Mouse (Mus musculus): ENCODE measurements around the gene Olfr1336. TPM values are rescaled to one million over a fixed set of nuclear protein-coding genes. Genes with fewer than 3 reads are reported as not detected.
A peak's percentile ranks its signal among the peaks of the same experiment; 100 is the strongest.
"Not testable (repeated sequence)": the region's sequence is repeated elsewhere in the genome, so short reads cannot be mapped to it uniquely, and the experiment has no call there.

Olfr1336 gene
- polyA plus RNA-seq (2017; shearing (Covaris generic)), result under 1 TPM in 1 of 2 experiments, not detected in 1; 0.05 TPM

DNA sequence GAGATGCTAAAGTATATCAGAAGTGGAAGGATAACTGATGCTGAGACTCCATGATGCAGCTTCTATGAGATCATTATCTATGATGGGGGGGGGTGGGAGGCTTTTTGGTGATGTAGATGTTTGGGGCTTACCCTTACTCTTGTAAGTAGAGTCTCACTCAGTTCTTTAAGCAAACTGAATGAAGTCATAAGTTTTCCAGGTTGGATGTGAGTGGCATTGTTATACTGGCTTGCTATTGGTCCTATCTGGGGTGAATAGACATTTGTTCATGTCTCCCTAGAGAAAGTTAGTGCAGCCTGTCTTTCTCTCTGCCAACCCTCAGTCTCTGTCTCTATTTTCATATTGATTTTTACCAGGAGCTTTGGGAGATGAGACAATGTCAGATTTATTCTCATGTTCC lies at the start of gene Olfr1336:
TSS of gene Olfr1336 (plus strand) at position 301 of the 400 bp plus-strand sequence.
- no peak for ATAC-seq

DNA sequence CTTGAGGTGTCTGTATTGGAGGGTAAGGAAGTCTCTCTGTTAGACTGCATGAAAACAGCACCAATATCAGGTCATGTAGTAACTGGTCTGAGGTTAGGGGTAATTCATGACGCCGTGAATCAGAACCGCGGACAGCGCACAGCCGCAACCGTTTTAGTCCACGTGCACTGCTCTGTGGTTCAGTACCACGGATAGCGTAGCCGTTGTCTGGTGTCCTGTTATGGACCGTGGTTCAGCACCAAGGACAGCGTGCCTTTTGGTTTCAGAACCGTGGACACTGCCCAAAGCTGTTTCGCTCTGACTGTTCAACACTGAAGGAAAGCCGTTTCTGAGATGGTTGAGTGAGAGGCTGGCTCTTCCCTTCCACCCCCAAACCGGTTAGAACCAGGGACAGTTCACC lies 45.9 kb upstream of the Olfr1336 start, which contains the start of gene Gm20715:
TSS of gene Gm20715 (plus strand) at position 235 of the 400 bp plus-strand sequence.
- peak; percentile 80 for ATAC-seq

DNA sequence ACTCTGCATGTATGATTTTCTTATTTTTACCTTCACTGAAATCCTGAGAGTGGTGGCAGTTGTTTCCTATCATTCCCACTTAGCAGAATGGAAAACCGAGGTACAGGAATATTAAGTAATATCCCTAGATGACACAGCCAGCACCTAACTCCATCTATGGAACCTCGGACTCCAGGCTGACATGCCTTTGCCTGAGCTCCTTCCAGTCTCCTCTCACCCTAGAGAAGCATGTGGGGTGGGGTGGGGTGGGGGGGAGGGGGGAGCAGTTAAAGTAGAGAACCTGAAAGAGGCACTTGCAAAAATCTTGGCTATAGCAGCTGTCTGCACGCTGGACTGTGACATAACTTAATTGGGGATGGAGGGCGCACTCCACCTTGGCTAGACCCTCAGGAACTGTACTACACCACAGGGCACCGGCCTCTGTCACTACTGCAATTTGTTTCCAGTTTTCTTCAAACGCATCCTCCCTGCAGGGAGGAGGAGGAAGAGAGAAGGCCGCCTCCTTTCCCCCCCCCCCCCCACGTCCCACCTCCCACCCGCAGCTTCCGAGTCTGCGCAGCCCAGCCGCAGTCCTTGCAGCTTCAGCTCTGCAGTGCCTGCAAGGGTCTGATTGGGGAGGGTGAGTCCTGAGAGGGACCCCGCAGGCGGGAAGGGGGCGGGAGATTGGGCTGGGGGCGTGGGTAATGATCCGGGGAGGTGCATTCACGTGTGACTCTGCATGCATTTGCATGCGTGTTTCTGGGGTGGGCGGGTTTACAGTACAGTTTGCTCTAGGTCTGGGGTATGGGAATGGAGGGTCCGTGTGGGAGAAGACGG lies 41.1 kb upstream of the Olfr1336 start:
- ATAC-seq, result no peak

DNA sequence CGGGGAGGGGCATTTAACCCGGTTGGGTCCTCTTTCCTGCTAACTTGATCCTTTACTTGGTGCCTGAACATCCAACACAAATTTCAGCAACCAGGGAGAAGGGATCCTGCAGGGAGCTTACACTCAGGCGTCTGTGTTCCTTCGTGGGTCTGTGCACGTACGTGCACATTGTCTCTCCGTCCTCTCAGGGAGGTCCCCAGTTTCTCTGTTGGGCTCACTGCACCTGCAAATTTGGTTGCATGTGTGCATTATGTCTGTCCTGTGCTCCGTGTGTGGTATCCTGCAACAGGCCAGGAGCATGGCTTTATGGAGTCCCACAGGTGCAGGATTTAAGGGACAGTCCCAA lies 40.6 kb upstream of the Olfr1336 start:
- no peak for ATAC-seq

DNA sequence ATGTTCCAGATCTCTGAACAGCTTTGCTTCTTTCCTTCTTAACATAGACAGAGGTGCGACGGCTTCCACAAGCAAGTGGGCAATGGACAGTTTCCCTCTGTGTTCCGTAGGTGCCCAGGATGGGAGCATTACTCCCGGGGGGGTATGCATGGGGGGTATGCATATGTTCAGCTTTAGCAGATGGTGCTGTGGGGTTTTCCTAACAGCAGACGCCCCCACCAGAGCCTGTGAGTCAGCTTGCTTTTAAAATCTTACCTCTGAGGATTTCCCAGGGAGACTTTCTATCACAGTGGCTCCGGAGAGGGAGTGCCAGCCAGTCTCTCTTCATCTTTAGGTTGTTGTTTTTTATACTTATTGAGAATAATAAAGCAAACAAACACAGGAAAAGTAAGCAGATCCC lies 36.1 kb upstream of the Olfr1336 start:
- no peak for ATAC-seq

DNA sequence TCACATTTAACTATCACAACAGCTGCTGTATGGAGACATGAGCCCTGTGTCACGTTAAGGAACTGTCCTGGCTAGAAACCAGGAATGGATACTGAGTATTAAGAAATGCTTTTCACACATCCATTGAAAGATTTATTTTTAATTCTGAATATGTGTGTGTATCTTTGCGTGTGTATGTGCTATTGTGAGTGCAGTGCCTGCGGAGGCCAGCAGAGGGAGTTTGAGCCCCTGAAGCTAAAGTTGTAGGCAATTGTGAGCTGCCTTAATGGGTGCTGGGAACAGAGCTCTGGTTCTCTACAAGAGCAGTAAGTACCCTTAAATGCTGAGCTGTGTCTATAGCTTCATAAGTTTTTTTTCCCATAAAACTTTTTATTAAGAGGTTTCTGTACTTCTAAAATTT lies 26.6 kb upstream of the Olfr1336 start:
- no peak for ATAC-seq

DNA sequence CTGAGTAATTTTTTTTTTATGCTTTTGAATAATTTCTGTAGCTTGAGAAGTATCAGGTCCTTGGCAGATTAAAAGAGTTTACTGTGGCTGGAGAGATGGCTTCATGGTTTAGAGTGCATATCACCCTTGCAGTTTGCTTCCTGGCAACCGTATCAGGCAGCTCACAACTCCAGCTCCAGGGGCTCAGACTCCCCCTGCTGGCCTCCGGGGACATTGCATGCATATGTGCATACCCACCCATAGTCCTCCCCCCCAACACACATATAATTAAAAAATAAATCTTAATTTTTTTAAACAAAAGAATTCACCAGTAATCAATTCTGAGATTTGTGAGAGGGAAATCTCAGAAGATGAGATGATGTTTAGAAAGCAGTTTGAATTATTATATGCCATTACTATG lies 25.6 kb upstream of the Olfr1336 start:
- peak; percentile 77 for ATAC-seq

DNA sequence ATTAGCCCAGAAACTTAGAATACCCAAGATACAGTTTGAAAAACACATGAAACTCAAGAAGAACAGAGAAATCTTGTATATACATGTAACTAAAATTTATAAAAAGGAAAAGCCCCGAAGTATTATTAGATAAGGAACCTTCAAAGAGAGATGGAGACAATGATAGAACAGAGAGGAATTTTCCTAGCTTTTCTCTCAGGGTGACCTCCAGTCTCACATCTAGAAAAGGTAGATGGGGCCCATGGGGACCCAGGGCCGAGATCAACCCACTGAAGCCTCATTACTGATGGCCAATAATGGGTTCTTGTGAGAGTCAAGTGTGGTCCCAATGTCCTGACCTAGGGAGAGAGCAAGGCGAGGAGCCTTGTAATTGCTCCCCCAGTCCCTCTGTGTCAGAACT lies 17.6 kb upstream of the Olfr1336 start, which contains the start of gene Olfr1344:
TSS of gene Olfr1344 (plus strand) at position 301 of the 400 bp plus-strand sequence.
- ATAC-seq, result no peak

DNA sequence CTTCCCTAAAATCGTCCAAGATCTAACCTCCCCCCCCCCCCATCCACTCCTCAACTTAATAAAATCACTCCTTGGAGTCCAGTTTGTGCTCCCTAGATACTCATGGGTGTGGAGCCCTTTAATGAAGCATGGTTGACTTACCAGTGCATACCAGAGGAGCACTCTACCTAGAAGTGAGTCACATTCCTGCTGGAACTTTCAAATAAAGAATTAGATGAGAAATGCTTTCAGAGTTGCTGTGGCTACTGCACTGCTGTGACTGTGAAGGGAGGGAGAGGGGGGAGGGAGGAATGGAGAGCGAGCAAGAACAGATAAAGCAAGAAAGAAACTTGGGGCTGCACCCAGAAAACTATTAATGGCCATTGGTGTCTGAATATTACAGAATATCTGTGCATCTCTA lies 14.8 kb upstream of the Olfr1336 start:
- no peak for ATAC-seq

DNA sequence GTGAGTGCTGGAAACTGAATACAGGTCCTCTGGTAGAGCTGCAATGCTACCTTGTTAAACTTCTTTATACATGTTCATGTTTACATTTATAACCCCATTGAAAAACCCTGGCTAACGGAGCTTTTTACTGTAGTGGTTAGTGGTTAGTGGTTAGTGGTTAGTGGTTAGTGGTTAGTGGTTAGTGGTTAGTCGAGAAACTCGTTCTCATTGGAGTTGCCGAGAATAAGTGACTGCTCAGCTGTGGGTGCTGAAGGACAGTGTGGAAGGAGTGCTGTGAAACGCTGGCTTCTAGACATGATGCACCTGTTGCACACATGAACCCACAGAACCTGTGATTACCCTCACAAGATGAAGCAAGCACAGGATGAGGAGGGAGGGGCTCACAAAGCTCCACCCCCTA lies 8.2 kb upstream of the Olfr1336 start:
- ATAC-seq, result no peak

DNA sequence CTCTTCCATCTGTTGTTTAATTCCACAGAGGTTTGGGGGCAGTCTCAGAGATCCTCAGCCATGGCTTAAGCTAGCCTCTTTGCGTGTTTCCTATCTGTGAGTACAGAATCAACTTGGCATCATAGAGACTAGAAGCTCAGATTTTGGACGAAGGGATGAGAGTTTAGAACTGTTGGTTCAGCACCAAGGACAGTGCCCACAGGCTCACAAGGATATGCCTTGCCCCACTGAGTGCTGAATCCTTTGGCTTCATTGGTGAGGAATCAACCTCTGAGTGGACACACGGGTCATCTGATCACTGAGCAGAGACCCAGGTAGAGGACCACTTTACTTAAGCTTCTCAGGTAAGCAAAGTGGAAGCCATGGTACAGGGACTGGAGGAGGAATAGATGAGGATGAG lies 431 bp downstream of the Olfr1336 start:
- ATAC-seq, result no peak

DNA sequence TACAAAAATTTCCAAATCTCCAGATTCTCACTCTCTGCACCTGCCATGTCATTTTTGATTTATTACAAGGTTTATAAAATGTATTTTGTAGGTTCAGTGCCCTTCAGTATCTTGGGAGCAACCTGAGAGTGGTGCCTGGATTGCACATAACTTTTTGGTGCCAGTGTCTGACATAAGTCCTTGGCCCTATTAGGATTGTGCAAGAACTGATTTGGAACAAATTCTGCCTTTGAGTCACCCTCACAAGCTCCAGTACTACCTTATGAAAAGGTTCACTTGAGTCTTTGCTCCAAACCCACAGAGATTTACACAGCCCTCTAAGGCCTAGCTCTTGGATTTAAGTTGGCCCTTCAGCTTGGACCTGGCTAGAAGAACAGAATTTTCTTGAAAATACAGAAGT lies 11.0 kb downstream of the Olfr1336 start, which contains the start of gene Olfr1346:
TSS of gene Olfr1346 (plus strand) at position 151 of the 400 bp plus-strand sequence.
- ATAC-seq, result no peak

DNA sequence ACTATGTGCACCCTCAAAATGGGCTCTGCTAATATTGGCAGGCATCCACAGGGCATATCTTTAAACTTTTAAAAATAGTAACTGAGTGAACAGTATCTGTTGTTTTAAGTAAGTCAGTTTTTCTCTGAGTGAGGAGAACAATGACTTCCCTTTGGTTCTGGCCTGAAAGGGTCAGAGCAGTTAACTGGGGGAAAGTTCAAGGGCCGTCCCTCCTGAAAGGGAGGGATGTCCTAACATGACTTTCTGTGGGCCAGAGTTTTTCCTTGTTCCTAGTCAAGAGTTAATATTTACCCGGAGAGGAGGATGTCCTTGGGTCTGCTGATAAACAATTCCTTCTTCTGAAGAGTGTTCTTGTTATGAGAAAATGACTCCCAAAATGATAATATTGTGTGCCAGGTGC lies 21.7 kb downstream of the Olfr1336 start:
- ATAC-seq, result not testable (repeated sequence)

DNA sequence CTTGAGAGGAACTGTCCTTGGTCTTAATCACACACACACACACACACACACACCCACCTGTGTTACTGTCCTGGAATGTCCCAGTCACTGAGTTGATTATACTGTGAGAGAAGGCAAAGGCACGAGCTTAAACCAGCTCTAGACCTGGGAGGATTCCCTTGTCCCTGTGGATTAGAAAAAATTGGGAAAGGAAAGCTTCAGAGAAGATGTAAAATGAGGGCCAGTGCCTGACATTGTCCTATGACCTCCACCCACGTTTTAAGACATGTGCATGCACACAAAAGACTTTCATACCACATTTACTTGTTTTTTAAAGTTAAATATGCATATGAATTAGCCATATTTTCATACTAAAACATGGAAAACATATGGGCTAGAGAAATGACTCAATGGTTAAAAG lies 30.9 kb downstream of the Olfr1336 start, which contains the start of gene Olfr5:
TSS of gene Olfr5 (minus strand) at position 101 of the 400 bp plus-strand sequence.
- no peak for ATAC-seq

DNA sequence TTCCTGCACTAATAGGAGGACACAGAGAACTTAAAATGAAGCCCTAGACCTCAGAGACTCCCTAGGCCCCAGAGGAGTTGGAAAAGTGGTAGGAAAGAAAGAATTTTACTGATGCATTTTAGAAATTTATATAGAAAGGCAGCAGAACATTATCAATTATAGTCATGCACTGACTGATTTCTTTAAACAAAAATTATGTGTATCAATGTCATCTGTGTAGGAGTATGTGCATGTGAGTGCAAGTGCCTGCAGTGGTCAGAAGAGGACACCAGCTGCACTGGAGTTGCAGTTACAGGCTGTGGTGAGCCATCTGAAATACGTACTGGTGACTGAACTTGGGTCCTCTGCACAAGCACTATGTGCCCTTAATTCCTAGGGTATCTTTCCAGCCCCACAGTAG lies 43.7 kb downstream of the Olfr1336 start, which contains the start of gene Olfr1347:
TSS of gene Olfr1347 (minus strand) at position 101 of the 400 bp plus-strand sequence.
- ATAC-seq, result no peak

DNA sequence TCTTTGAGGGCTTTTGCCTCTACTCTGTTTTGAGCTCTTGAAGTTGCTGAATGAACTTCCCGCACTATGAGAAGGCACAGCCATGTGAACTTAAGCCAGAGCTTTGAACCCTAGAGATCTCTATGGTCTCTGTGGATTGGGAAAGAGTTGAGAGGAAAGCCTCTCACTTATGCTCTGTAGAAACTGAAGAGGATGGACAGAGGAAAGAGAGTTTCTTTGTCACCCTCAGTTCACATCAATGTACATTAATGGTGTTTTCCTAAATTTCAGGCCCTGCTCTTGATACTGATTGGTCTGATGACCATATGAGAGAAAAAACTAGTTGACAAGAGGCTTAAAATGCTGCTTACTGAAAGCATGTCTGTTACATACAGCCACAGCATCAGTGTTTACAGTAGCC lies 52.7 kb downstream of the Olfr1336 start, which contains the start of gene Olfr1348:
TSS of gene Olfr1348 (minus strand) at position 101 of the 400 bp plus-strand sequence.
- ATAC-seq, result no peak

Other genes with a start within 250 kb of the Olfr1336 start
- not detected for gene Zscan5b, start 233.9 kb upstream of the Olfr1336 start, polyA plus RNA-seq (2017; shearing (Covaris generic))
- not detected for gene Epp13, start 203.5 kb upstream of the Olfr1336 start, polyA plus RNA-seq (2017; shearing (Covaris generic))
- gene Zfp667, start 169.6 kb upstream of the Olfr1336 start, polyA plus RNA-seq (2017; shearing (Covaris generic)), result 1 to 10 TPM; 6.4 to 7.6 TPM
- 1 to 10 TPM in 1 of 2 experiments, under 1 TPM in 1; 0.94 to 1.4 TPM for gene Zfp583, start 124.9 kb upstream of the Olfr1336 start, polyA plus RNA-seq (2017; shearing (Covaris generic))
- under 1 TPM; 0.11 to 0.39 TPM for gene Gm3854, start 112.4 kb upstream of the Olfr1336 start, polyA plus RNA-seq (2017; shearing (Covaris generic))
- 1 to 10 TPM; 4.0 to 5.1 TPM for gene Zfp78, start 92.9 kb upstream of the Olfr1336 start, polyA plus RNA-seq (2017; shearing (Covaris generic))
- 1 to 10 TPM; 4.0 to 5.5 TPM for gene Zfp28, start 72.9 kb upstream of the Olfr1336 start, polyA plus RNA-seq (2017; shearing (Covaris generic))
- gene Smim17, start 57.5 kb upstream of the Olfr1336 start, polyA plus RNA-seq (2017; shearing (Covaris generic)), result not detected
- gene Gm20715, start 45.9 kb upstream of the Olfr1336 start, polyA plus RNA-seq (2017; shearing (Covaris generic)), result not detected
- gene Olfr1344, start 17.5 kb upstream of the Olfr1336 start, polyA plus RNA-seq (2017; shearing (Covaris generic)), result not detected
- not detected for gene Olfr1346, start 10.9 kb downstream of the Olfr1336 start, polyA plus RNA-seq (2017; shearing (Covaris generic))
- not detected for gene Olfr5, start 30.8 kb downstream of the Olfr1336 start, polyA plus RNA-seq (2017; shearing (Covaris generic))
- gene Olfr1347, start 43.6 kb downstream of the Olfr1336 start, polyA plus RNA-seq (2017; shearing (Covaris generic)), result not detected
- gene Olfr1348, start 52.6 kb downstream of the Olfr1336 start, polyA plus RNA-seq (2017; shearing (Covaris generic)), result not detected
- under 1 TPM in 1 of 2 experiments, not detected in 1; 0.09 TPM for gene Olfr1349, start 66.8 kb downstream of the Olfr1336 start, polyA plus RNA-seq (2017; shearing (Covaris generic))
- gene Olfr1350, start 108.7 kb downstream of the Olfr1336 start, polyA plus RNA-seq (2017; shearing (Covaris generic)), result not detected
- gene Zim1, start 240.3 kb downstream of the Olfr1336 start, polyA plus RNA-seq (2017; shearing (Covaris generic)), result not detected

Data from CD4-positive, CD25-positive, alpha-beta regulatory T cell, adult 4 months (primary cell).